Mouse (Mus musculus): Measurements from ENCODE around the gene Aqp6.

The Aqp6 gene

DNA sequence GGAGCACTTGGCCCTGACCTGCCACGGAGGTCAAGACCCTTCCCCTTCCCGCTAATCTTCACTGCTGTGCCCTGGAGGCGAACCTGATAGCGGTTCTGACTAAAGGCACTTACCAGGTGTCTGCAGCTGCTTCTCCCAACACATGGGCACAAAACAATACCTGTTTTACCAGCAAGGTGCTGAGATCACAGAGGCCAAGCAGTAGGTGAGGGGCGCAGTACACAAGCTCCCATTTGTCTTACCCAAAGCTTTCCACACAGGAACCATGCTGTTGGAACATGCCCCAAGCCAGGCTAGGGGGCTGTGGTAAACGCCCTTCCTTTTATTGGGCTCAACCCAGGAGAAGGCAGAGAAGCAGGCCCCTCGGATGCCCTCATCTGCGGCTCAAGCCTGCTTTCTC, 3.6 kb upstream of the Aqp6 start:
- DNase-seq (ENCODE audit: low spot score), result no peak

DNA sequence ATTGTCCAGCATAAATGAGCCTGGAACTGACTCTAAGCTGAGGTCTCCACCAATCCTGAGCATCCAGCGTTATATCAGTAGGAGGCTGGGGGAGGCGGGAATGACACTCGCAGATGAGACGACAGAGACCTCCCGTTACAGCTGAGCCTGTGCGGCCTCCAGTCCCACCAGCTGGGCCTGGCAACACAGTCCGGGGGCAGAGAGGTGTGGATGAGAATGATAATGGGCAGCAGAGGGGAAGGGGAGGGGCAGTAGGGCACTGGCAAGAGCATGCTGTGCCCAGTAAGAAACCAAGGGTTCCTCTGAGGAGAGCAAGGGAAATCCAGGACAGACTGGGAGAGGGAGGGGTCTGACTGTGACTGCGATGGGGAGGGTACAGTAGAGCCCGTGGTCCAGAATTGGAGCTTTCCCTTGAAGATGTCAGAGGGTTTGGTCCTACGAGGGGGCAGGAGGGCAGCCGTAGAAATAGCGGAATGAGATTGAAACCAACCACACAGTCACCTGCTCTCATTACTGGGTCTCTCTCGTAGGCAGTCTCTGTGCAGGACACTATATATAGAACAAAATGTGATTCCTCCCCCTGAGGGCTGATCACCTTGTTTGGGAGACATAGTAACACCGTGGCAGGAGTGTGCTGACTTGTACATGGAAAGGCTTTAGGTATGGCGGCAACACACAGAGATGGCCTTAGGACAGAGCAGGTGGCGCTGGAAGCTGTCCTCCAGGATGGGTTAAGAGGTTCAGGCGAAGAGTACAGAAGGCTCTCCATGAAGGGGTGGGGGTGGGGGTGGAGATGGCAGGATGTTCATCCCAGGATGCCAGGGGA, 1.7 kb upstream of the Aqp6 start:
- no peak for DNase-seq (ENCODE audit: low spot score)

DNA sequence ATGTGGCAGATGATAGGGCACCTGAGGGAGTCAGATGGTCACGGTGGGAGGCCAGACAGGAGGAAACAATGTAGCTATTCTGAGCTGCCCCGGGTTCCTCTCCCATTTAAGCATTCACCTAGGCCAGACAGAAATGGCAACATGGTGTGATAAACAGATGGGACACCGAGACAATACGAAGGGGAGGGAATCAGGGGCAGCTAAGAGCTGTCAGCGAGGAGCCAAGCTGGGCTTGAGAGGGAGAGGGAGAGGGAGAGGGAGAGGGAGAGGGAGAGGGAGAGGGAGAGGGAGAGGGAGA, 572 bp downstream of the Aqp6 start:
- no peak for DNase-seq (ENCODE audit: low spot score)

DNA sequence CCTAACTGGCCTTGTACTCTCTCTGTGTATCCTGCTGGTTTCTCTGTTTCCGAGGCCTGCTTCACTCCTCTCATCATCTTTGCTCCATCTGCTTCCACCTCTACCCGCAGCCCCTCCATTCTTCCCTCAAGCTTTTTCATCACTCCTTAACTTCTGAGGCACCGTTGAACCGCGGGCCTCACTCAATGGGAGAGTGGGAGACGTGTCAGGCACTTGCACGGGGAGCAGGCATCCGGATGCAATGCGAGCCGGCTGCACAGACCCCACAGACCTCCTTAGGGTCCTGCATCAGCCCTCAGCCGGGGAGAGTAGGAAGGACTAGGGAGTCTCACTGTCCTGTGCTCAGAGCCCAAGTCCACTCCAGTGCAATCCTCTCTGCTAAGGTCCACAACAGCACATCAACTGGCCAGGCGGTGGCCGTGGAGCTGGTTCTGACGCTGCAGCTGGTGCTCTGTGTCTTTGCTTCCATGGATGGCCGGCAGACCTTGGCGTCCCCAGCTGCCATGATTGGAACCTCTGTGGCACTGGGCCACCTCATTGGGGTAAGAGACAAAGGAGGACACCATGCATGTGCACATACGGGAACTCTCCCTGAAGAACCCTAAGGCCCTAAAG, 1.1 kb downstream of the Aqp6 start:
- no peak for DNase-seq (ENCODE audit: low spot score)

DNA sequence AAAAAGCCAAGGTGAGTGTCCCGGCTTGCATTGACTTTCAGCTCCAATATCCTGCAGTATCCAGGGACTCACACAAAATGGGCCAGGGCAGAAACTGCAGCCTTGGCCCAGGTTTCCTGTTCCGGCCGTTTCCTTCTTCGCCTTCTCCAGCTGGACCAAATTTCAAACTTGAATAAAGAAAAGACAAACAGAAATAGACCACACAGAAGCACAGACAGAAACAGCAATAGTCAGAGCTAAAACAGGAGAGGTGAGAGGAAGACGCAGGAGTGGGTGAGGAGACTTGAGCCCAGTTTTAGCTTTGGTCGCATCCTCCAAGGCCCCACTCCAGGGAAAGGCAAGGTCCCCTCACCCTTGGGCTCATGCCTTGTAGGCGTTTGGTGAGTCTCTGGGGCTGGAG, 2.0 kb downstream of the Aqp6 start:
- DNase-seq (ENCODE audit: low spot score), result no peak

DNA sequence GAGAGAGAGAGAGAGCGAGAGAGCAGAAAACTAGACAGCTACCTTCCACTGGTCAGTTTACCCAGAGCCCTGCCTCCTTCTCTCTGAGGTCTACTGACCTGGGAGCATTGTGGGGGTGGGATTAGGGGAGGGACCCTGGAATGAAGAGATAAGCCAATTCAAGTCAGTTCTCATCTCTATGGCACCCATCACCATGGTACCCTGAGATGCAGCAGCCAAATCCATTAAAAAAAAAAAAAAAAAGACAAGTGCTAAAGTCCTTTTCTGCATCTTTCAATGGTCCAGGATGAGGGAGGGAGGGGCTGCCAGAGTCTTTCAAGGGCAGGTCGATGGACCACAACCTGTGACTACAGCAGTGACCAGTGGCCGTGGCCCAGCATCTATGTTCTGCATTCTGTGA, 4.4 kb downstream of the Aqp6 start:
- no peak for DNase-seq (ENCODE audit: low spot score)

DNA sequence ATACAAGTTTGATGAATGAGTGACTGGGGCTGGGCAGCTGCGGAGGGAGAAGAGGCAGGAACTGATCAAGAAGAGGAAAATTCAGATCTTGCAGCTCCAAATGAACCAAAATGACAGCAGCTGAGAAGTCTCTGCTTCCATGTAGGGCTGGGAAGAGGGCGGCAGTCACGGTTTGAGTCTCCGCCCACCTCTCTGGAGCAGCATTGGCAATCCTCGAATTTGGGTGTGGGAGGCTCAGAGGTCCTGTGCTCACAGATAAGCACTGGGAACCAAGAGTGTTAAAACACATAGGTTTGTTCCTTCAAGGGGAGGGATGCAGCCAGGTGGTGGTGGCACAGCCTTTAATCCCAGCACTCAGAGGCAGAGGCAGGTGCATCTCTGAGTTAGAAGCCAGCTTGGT, 5.3 kb downstream of the Aqp6 start:
- peak; percentile 43 for DNase-seq (ENCODE audit: low spot score)

DNA sequence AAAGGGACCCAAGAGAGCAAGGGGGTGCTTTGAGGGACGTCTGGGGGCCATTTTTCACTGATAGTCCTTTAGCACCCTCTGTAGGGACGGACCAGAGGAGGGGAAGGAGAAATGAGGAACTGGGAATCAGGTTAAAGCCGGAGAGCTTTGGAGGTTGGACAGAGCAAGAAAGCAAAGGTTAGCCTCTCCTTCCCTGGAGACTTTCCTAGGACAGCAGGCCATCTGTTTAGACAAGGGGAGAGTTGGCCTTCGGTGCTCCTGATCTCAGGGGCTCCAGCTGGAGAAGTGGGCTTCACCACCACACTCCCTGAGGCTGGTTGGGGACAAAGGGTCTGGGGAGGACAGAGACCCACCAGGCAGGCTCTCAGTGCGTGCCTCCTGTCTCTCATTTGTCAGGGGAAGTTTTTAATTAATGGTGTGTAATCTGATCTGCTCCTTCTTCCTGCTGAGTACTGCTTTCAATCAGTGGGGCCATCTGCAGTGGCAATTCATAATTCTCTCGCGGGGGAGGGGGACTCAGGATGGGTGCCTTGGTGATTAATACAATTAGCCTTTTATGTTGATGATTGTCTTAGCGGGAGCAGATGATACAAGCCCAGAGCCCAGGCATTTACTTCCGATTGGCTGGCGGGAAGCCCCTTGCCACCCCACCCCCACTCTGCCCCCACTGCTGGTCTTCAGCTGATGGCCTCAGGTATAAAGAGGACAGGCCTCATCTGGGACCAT, 6.4 kb downstream of the Aqp6 start:
- no peak for DNase-seq (ENCODE audit: low spot score)

DNA sequence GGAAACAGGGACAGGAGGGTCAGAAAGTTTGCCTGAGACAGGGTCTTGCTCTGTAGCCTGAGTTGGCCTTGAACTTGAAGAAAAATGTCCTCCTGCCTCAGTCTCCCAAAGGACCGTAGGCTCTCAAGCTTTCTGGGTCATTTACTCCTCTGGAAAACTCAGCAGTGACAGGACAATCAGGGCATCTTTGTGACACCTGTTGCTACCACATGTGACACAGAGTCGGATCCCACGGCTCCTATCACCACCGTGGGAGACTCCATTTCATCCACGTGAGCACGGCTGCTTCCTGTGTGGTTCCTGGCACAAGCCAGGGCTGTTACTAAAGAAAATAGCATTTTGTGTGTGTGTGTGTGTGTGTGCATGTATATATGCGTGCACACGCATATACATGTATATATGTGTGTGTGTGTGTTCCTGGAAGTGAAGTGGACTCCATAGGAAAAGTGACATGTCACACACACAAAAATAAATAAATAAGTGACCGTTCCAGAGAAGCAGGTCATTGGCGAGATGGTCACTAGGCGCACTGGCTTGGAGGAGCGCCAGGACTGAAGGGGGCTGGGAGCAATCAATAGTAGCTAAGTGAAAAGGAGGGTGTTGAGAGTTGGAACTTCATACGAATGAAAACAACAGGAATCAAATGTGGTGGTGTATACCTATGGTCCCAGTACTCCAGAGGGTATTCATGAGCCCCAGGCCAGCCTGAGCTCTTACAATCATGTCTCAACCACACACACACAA, 7.4 kb downstream of the Aqp6 start:
- DNase-seq (ENCODE audit: low spot score), result no peak

DNA sequence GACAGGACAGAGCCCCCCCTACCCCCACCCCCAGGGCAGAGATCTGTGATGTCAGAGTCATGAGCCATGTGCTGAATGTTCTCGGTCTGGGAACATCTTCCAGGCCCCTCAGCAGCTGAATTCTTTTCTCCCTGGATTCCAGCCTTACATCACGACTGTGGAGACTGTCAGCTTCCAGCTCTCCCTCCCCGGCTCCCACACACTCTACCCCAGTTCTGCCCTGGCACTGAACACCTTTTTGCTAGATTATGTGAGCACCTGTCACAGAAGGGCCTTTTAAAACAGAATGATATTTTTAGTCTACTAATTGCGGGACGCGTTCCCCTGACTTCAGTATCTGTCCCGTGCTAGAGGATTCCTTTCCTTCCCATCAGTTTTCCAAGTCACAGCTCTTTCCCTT, 10.4 kb downstream of the Aqp6 start:
- DNase-seq (ENCODE audit: low spot score), result no peak

DNA sequence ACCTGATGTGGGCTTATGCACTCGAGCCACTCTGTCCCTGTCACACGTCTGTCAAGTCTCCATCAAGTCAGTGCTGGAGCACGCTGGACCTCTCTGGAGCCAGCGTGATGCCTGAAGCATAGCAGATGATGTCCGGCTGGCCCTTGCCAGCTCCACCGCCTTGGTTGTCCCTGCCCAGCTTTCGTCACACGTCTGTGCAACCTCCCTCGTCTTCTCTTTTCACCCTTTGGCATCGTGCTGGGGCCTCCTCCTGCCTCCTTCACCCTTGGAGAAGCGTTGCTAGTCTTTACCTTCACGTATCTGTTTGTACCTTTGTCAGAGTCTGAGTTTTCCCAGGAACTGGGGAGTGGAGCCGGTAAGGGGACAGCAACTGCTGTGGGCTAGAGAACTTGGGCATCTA, 13.1 kb downstream of the Aqp6 start:
- DNase-seq (ENCODE audit: low spot score), result no peak

DNA sequence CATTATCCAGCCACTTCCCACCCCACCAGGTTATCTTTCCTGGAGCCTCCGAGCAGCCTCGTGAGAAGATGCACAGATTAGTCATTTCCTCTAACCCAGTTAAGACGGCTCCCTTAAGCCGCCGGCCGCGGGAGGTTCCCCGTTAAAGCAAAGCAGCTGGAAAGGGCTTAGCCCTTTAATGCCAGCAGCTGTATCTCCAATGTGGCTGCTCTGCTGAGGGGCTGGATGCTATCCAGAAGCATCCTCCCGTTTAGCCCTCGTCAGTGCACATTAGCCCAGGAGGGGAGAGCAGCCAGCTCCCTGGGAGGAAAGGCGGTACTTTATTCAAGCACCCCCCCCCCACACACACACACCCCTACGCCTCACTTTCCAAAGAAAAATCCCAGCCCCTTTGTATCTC, 13.6 kb downstream of the Aqp6 start:
- DNase-seq (ENCODE audit: low spot score), result peak; percentile 60

DNA sequence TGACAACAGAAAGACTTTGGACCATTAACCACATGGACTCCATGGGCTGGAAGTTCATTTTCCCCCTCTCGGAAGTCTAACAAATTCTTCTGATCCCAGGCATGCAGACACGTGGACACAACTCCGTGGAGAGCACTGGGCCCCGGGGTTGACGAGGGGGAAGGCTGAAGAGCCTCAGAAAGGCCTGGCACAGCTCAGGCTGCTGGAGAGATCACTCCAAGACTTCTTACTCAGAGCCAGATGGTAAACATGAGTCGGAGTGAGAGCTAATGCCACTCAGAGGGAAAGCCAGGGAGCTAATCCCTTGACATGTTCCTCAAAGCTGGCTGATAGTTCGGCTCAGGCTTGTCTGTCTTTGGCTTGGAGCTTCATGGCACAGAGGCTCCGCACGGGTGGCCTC, 14.0 kb downstream of the Aqp6 start:
- no peak for DNase-seq (ENCODE audit: low spot score)

DNA sequence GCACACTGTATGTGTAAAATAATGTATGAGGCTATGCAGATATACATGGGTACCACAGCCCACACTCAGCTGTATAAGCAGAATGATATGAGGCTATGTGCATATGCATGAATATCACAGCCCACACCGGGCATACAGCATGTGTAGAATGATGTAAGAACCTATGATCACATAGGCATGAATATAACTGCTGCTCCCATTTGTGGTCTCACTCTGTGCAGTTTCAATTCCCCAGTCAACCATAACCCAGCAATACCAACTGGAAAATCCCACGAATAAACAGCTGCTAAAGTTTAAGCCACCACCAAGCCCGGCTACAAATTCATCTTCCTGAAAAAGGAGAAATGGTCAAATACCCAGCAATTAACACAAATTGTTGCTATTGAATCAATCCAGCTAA, 17.4 kb downstream of the Aqp6 start:
- DNase-seq (ENCODE audit: low spot score), result no peak

DNA sequence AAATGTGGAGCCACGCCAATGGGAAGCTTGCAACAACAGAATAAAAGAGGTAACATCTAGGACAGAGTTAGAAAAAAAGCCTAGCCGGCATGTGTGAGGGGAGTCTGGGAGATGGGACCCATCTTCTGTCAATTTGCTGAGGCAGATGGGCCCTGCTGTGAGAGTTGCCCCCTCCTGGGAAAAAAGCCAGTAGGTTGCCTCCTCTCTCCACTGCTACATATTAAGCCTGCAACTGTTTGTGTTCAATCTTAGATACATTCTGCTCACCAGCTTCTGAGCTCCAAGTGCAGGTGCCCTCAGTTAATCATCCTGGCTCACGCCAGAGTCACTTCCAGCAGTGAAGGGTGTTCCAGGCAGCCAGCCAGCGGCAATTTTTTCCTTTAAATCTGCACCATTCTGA, 18.6 kb downstream of the Aqp6 start:
- DNase-seq (ENCODE audit: low spot score), result no peak

DNA sequence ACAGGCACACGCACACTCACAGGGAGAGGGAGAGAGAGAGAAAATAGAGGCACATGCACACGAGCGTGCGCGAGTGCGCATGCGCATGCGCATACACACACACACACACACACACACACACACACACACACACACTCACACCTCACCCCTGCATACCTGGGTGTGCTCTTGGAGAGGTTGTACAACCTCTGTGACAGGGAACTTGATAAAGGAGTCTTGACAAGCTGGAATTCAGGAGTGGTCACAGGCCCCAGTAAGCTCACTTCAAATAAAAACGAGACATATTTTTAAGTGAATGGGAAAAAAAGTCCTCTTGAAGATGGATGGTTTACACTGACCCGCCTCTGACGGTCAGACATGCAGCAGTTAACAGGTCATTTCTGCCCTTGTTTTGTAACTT, 20.9 kb downstream of the Aqp6 start:
- no peak for DNase-seq (ENCODE audit: low spot score)

DNA sequence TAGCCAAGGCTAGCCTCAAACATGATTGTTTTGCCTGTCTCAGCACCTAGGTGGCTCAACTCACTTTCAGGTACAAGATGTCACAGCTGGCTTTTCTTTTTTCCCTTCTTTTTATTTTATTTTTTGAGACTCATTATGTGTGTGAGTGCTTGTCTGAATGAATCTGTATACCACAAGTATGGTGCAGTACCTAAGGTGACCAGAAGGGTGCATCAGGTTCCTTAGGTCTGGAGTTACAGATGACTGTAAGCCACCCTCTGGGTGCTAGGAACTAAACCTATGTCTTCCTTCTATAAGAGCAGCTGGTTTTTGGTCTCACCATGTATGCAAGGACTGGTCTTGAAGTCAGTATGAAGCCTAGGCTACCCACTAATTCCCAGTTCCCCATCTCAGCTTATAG, 30.4 kb downstream of the Aqp6 start:
- no peak for DNase-seq (ENCODE audit: low spot score)

DNA sequence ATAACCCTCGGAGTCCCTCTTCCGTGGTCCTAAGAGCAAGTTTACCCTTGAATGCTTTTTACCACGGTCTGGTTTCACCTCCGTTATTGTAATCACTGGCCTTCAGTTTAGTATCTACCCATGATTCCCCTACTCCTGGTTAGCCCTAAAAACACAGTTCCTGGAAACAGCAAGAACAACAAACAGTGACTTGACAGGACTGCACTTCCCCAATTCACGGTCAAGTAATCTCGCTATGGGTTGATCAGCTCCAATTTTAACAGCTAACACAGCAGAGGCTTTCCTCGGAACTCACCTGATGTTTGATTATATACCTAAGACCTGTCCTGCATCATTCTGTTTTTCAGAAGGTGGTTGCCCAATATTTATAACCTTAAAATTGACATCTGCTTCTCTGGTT, 33.5 kb downstream of the Aqp6 start:
- DNase-seq (ENCODE audit: low spot score), result no peak

DNA sequence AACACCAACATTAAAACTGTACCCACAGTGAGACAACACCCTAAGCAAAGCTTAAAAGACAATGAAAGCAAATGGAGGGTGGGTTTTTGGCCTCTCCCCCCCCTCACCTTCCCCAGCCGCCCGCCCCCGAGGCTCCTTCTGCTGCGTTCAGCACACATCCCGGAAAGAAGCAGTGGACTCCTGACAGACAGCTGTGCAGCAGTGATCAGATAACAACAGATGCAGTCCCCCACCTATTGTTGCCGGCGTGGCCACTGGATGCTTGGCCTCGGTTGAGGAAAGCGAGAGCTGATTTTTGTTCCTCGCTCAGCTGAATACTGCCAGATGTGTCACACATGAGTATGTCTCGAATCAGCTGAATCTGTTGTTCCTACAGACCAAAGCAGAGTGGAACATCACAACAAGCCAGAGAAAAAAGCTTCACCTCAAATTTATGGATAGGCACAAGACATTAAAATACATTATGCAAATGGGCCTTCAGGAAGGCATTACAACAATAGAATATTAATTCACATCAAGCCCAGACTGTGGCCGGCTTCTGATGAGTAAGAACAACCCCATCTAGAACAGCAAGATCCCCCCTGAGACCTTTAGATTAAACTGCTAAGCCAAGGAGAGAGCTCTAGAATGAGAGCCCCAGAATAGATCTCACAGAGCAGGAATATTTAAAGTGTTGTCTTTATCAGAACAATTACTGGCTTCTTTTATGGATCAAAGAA, 36.4 kb downstream of the Aqp6 start:
- DNase-seq (ENCODE audit: low spot score), result no peak

DNA sequence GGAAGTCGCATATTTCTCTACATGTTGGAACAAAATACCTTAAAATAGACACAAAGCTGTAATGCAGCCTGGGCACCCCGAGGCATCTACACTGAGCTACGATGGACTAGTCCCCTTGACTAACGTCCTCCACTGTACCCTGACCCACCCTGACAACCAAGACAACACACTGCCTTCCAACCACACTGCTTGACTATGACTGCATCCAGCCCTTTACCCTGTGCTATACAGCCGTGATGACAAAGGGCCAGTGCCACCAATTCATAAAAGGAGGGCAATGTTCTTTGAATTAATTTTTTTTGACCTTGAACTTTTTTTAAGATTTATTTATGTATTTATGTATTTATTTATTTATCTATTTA, 36.9 kb downstream of the Aqp6 start:
- no peak for DNase-seq (ENCODE audit: low spot score)

DNA sequence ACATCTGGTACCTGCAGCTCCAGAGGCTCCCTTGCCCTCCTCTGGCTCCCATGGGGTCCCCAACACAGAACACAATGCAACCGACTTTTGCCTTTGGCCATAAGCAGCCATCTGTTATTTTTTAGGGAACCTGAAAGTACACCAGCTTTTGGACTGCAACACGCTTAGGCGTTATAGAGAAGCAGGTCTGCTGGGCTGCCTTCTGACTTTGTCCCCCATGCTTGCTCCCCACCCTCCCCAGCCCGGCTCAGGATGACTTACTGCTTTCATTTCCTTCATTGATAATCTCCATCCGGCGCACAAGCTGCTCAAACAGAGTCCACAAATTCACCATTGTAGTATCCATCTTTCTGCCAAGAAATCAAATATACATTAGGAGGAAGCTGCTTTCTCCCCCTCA, 41.4 kb downstream of the Aqp6 start:
- no peak for DNase-seq (ENCODE audit: low spot score)

DNA sequence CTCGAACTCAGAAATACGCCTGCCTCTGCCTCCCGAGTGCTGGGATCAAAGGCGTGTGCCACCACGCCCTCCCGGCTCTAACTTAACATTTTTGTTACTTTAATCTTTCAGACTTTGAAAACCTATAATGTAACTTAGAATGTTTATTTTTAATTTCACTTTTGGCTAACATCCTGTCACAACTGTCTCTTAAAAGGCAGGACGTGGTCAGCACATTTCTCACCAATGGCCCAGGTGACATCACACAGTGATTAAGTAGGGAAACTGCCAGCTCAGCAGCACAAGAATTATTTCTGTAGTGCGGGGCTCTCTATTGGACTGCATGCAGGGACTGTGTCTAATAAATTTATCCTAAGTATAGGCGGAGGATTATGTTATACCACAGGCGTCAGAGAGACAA, 42.6 kb downstream of the Aqp6 start:
- no peak for DNase-seq (ENCODE audit: low spot score)
